Mouse (Mus musculus) retina, postnatal 1 day (tissue): ENCODE measurements at regions not wholly inside any gene's neighbourhood (a gene's known extent, or its start where the extent isn't known, plus 50 kb on each side); places are given as distances from the start of the nearest gene placed in this dataset.

Experiments used
- DNase-seq: peaks from one replicate; pipeline ENCODE4 v3.0.0-alpha.2; 2012

- DNase-seq, result no peak
These were observed 67.5 kb upstream of the Six2 start for GRCm38 (mm10) chr17:85755557-85755956.

DNA sequence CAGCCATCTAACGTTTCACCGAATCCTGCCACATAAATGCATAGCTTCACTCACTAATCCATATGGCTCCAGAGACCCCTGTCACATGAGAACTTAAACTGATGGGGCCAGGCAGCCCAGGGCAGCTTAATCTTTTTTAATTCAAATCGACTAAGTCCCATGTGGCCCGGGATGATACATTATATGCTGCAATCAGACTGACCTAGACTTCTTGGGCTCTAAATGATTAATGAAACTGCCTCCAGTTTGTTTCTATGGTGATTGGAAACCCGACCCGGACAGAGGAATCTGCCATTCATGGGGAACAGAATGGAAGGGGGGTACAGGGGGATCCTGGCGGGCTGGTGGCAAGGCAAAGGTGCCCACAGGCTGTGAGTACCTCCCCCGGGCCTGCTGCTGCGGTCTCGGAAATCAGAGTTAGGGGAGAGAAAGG lies 60.6 kb upstream of the Six2 start:
- peak; percentile 69 for DNase-seq

DNA sequence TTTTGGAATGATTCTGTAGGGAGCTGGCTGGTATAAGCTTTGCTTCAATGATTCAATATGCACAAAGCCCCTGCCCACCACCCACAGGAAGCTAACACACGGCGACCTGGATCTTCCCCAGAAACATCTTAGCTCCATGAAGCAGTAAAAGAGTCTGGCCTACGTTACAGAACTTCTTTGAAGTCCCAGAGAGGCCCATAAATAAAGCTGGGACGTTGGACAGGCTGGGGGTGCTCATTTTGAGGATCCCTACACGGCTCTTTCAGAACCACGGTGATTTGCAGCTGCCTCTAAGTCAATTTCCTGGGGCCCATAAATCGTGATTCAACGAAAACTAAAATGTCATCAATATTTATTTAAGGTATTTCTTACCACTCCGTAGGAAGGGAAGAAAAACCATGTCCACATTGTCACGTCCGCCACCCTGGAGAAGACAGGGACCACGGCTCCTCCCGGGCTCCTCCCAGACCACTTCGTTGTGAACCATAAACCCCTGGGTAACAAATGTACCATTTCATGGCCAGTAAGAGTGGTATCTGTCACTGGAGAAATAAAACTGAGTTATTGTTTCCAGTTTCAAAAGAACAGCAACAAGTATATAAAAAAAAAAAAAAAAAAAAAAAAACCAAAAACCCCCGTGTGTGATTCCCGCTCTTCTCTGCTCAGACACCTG lies 60.0 kb upstream of the Six2 start:
- no peak for DNase-seq
